Mouse (Mus musculus) stomach, postnatal 0 days (tissue): ENCODE data around the gene Gltp.

ENCODE experiments used
- CTCF ChIP-seq: IDR thresholded peaks from 2 replicates; pipeline ENCODE4 v1.5.1; 2016; ENCODE audit warnings: antibody characterized with exemption, low read depth, mild to moderate bottlenecking, moderate library complexity
- EP300 ChIP-seq: optimal IDR thresholded peaks from 2 replicates; pipeline ENCODE3; 2016; ENCODE audit warnings: antibody characterized with exemption

- TF ChIP-seq CTCF (no peak), EP300 (no peak)
Measured at GRCm38 (mm10) chr5:114719003-114719927, 28.5 kb upstream of the Gltp start.
